Mouse (Mus musculus): ENCODE data around the gene Gm44511. TPM values are rescaled to one million over a fixed set of nuclear protein-coding genes. Genes with fewer than 3 reads are reported as not detected.
"Not testable (repeated sequence)": the region's sequence is repeated elsewhere in the genome, so short reads cannot be mapped to it uniquely, and the experiment has no call there.

Gene Gm44511
- total and polyA plus RNA-seq, 2 experiments: 0.37 TPM; not detected in 1

GRCm38 (mm10) chr6:128788517-128788916 is 37.6 kb downstream of the Gm44511 start:
- Histone ChIP-seq H3K79me2 (ENCODE audit: control insufficient read depth, insufficient read depth, low read length) (no peaks in the 10 kb centered on the region), H3K4me1 (ENCODE audit: control insufficient read depth, insufficient read depth, low read length) (no peaks in the 10 kb centered on the region), H3K27me3 (ENCODE audit: control insufficient read depth, insufficient read depth, low read length) (0 out of 2 replicates have a peak, but pooled peaks cover 2% of the 10 kb centered on the region), H3K4me3 (ENCODE audit: insufficient read depth, low read depth, low read length) (no peak overlapping the region), H3K36me3 (ENCODE audit: control insufficient read depth, insufficient read depth, low read length) (no peaks in the 10 kb centered on the region), H3K9ac (ENCODE audit: low read depth, low read length) (no peak overlapping the region), H3K27ac (replicated peaks; ENCODE audit: insufficient read depth, low read depth, low read length) (no peak overlapping the region)
- DNase-seq (ENCODE audit: extremely low read depth, low read depth, low spot score): no peak
- TF ChIP-seq CTCF (IDR thresholded peaks at IDR 0.05; ENCODE audit: low read depth, low read length) (no peak), POLR2A (IDR thresholded peaks at IDR 0.05; ENCODE audit: extremely low read depth, insufficient read depth, low read length) (no peak)
- 88% methylated on average over 1 of the region's 1 CpGs for WGBS

- not testable (repeated sequence) for H3K36me3 ChIP-seq (ENCODE audit: control insufficient read depth, insufficient read depth, low read length); H3K79me2 ChIP-seq (ENCODE audit: control insufficient read depth, insufficient read depth, low read length); H3K9ac ChIP-seq (ENCODE audit: low read depth, low read length); H3K4me1 ChIP-seq (ENCODE audit: control insufficient read depth, insufficient read depth, low read length); H3K27me3 ChIP-seq (ENCODE audit: control insufficient read depth, insufficient read depth, low read length); H3K27ac ChIP-seq (replicated peaks; ENCODE audit: insufficient read depth, low read depth, low read length); H3K4me3 ChIP-seq (ENCODE audit: insufficient read depth, low read depth, low read length); DNase-seq (ENCODE audit: extremely low read depth, low read depth, low spot score)
- 89% methylated on average over 1 of the region's 1 CpGs for WGBS
These were observed 39.7 kb downstream of the Gm44511 start for GRCm38 (mm10) chr6:128786396-128786795.

- H3K4me1 ChIP-seq (ENCODE audit: control insufficient read depth, insufficient read depth, low read length): no peaks in the 10 kb centered on the region
- H3K36me3 ChIP-seq (ENCODE audit: control insufficient read depth, insufficient read depth, low read length): no peaks in the 10 kb centered on the region
- DNase-seq (ENCODE audit: extremely low read depth, low read depth, low spot score): no peak
- 79% methylated on average over 10 of the region's 10 CpGs for WGBS
- no peak for TF ChIP-seq POLR2A (IDR thresholded peaks at IDR 0.05; ENCODE audit: extremely low read depth, insufficient read depth, low read length)
- no peak for TF ChIP-seq CTCF (IDR thresholded peaks at IDR 0.05; ENCODE audit: low read depth, low read length)
- H3K4me3 ChIP-seq (ENCODE audit: insufficient read depth, low read depth, low read length): no peak overlapping the region
- H3K79me2 ChIP-seq (ENCODE audit: control insufficient read depth, insufficient read depth, low read length): no peaks in the 10 kb centered on the region
- no peak overlapping the region for H3K27ac ChIP-seq (replicated peaks; ENCODE audit: insufficient read depth, low read depth, low read length)
- H3K9ac ChIP-seq (ENCODE audit: low read depth, low read length): no peak overlapping the region
- H3K27me3 ChIP-seq (ENCODE audit: control insufficient read depth, insufficient read depth, low read length): no peaks in the 10 kb centered on the region
These were observed 56.4 kb downstream of the Gm44511 start for GRCm38 (mm10) chr6:128769481-128770253.

- WGBS: 86% methylated on average over 4 of the region's 4 CpGs
- Histone ChIP-seq H3K4me1 (ENCODE audit: control insufficient read depth, insufficient read depth, low read length) (no peaks in the 10 kb centered on the region), H3K9ac (ENCODE audit: low read depth, low read length) (no peak overlapping the region), H3K79me2 (ENCODE audit: control insufficient read depth, insufficient read depth, low read length) (no peaks in the 10 kb centered on the region), H3K27ac (replicated peaks; ENCODE audit: insufficient read depth, low read depth, low read length) (no peak overlapping the region), H3K4me3 (ENCODE audit: insufficient read depth, low read depth, low read length) (no peak overlapping the region), H3K36me3 (ENCODE audit: control insufficient read depth, insufficient read depth, low read length) (no peaks in the 10 kb centered on the region), H3K27me3 (ENCODE audit: control insufficient read depth, insufficient read depth, low read length) (no peaks in the 10 kb centered on the region)
- DNase-seq (ENCODE audit: extremely low read depth, low read depth, low spot score): no peak
- TF ChIP-seq CTCF (IDR thresholded peaks at IDR 0.05; ENCODE audit: low read depth, low read length) (no peak), POLR2A (IDR thresholded peaks at IDR 0.05; ENCODE audit: extremely low read depth, insufficient read depth, low read length) (no peak)
These were observed 58.1 kb downstream of the Gm44511 start for GRCm38 (mm10) chr6:128768047-128768446.

- H3K36me3 ChIP-seq (ENCODE audit: control insufficient read depth, insufficient read depth, low read length); H3K27ac ChIP-seq (replicated peaks; ENCODE audit: insufficient read depth, low read depth, low read length); H3K4me1 ChIP-seq (ENCODE audit: control insufficient read depth, insufficient read depth, low read length); H3K27me3 ChIP-seq (ENCODE audit: control insufficient read depth, insufficient read depth, low read length); H3K9ac ChIP-seq (ENCODE audit: low read depth, low read length); H3K79me2 ChIP-seq (ENCODE audit: control insufficient read depth, insufficient read depth, low read length); H3K4me3 ChIP-seq (ENCODE audit: insufficient read depth, low read depth, low read length): not testable (repeated sequence)
- peak; percentile 61; the same call in 1 of the 2 replicates for TF ChIP-seq CTCF (IDR thresholded peaks at IDR 0.05; ENCODE audit: low read depth, low read length)
- peak; percentile 48 for DNase-seq (ENCODE audit: extremely low read depth, low read depth, low spot score)
- WGBS: 53% methylated on average over 6 of the region's 6 CpGs
These were observed 59.4 kb downstream of the Gm44511 start for GRCm38 (mm10) chr6:128766486-128767254.

GRCm38 (mm10) chr6:128765211-128765610 is 60.9 kb downstream of the Gm44511 start:
- no peak overlapping the region for H3K4me3 ChIP-seq (ENCODE audit: insufficient read depth, low read depth, low read length)
- 89% methylated on average over 1 of the region's 1 CpGs for WGBS
- DNase-seq (ENCODE audit: extremely low read depth, low read depth, low spot score): no peak
- no peaks in the 10 kb centered on the region; the same call in 1 of the 2 replicates for H3K4me1 ChIP-seq (ENCODE audit: control insufficient read depth, insufficient read depth, low read length)
- H3K36me3 ChIP-seq (ENCODE audit: control insufficient read depth, insufficient read depth, low read length): no peaks in the 10 kb centered on the region
- H3K9ac ChIP-seq (ENCODE audit: low read depth, low read length): no peak overlapping the region
- no peaks in the 10 kb centered on the region for H3K79me2 ChIP-seq (ENCODE audit: control insufficient read depth, insufficient read depth, low read length)
- no peak overlapping the region for H3K27ac ChIP-seq (replicated peaks; ENCODE audit: insufficient read depth, low read depth, low read length)
- no peaks in the 10 kb centered on the region for H3K27me3 ChIP-seq (ENCODE audit: control insufficient read depth, insufficient read depth, low read length)
- TF ChIP-seq POLR2A (IDR thresholded peaks at IDR 0.05; ENCODE audit: extremely low read depth, insufficient read depth, low read length) (no peak), CTCF (IDR thresholded peaks at IDR 0.05; ENCODE audit: low read depth, low read length) (no peak)
